ENCODE assay signal across 22 mouse cellular contexts in genomic region chr10:6999355-6999754, GRCm38 (mm10).
"Had no signal": no experiment of that assay in that cellular context is flagged by ENCODE, and none has a peak within 500 bp of the region (broad histone marks: within the 10 kb centered on the region; RNA-seq: fewer than 3 reads in every experiment).

No protein-coding gene starts in this region.

- ATAC-seq: hindbrain, embryonic 16.5 days; hindbrain, postnatal 0 days; inflammation-experienced regulatory T-cells, adult 6 months; intestine, embryonic 15.5 days; intestine, embryonic 16.5 days; intestine, postnatal 0 days had no signal

- DNase-seq: heart, postnatal 10 days; heart, postnatal 14 days; heart, postnatal 36 days; heart, postnatal 4 days; kidney, adult 11 months; kidney, adult 18-20 months; kidney, adult 2 months; kidney, adult 8-10 months; kidney, adult 9 months; kidney, postnatal 10 days; kidney, postnatal 14 days; kidney, postnatal 25 days; kidney, postnatal 36 days; kidney, postnatal 4 days; layer of hippocampus, adult 9-11 months; layer of hippocampus, postnatal 36 days had no signal
